Mouse (Mus musculus) gastrocnemius, adult 8-10 months (tissue): ENCODE measurements around the gene Cym. TPM values are rescaled to one million over a fixed set of nuclear protein-coding genes. Genes with fewer than 3 reads are reported as not detected.

Source experiments
- DNase-seq, 2 experiments: peaks; one replicate each; pipeline ENCODE4 v3.0.0; 2022; ENCODE audit warnings: low spot score in 2 of 2
- total RNA-seq, 4 experiments: library from RNA; stranded (reverse); gene quantifications; 2 replicates each; pipeline ENCODE4 v1.2.4; 2022

Gene Cym
- total RNA-seq, 4 experiments from 2014 or later: not detected

GRCm38 (mm10) chr3:107225820-107226219 lies 4.3 kb upstream of the Cym start:
- no peak for DNase-seq

GRCm38 (mm10) chr3:107223230-107223629 lies 1.7 kb upstream of the Cym start:
- no peak for DNase-seq

GRCm38 (mm10) chr3:107218572-107218971 lies 3.0 kb downstream of the Cym start:
- no peak for DNase-seq

- DNase-seq: no peak
These were observed 4.4 kb downstream of the Cym start for GRCm38 (mm10) chr3:107217101-107217480.

- no peak for DNase-seq
These were observed 5.0 kb downstream of the Cym start for GRCm38 (mm10) chr3:107216400-107217100.

DNA sequence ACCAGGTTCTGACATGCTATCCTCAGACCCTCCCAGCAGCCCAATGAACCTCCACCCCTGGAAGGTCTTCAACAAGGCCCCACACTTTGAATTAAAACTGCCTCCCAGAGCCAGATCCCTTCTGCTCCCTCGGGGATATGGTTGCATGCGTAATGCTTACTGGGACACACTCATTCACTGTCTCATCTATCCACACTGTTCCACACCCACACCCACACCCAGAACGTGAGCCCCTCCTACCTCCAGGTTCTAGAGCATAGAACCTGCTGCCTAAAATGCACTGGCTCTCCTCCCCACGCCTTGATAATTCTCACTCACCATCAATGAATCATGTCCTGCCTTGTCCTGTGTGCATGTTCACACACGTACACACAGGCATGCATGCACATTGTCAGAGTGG lies 6.9 kb downstream of the Cym start:
- no peak for DNase-seq

DNA sequence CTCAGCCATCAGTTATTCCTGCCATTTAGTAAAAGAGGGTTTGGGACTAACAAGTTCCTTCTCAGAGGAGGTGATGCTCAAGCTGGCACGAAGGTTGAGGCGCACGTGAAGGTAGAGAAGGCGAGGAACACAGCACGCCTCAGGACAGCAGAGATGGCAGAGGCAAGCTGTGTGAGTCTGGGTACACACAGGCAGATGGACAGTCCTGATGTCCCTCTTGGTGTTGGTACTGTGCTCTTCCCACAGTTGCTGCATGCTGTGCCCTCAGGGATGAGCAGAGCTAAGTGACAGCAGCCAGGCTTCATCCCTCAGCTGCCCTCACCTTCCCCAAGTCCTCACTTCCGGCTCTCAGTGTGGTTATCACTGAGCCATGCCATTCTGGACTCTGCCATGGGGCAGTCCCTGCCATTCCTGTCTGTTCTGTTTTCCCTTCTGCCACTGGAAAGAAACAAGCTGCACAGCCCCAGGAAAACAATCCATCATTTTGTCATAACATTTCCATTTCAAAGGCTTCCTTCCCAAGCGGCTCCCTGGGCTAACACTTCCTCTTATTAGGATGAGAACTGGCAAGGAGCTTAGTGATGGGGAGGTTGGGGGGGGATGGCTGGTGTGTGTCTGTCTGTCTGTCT lies 13.8 kb downstream of the Cym start:
- DNase-seq: no peak

GRCm38 (mm10) chr3:107206490-107207150 lies 14.9 kb downstream of the Cym start:
- DNase-seq: no peak

DNA sequence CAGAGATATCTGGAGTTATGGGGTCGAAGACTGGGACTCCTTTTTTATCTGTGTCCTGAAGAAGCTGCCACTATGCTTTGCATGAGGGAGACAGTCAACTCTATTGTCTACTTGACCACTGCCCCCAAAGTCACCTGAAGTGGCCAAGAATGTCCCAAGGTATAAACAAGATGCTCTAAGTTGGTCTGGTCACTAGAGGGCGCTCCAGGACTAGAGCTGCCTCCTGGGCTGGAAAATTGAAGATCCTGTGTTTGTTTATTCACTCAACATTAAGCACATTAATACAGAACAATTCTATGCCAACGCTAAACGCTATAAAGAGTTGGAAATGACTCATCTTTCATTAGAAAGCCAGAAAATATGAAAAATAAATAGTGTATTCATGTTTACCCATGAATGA lies 15.5 kb downstream of the Cym start:
- DNase-seq: peak; percentile 51

DNA sequence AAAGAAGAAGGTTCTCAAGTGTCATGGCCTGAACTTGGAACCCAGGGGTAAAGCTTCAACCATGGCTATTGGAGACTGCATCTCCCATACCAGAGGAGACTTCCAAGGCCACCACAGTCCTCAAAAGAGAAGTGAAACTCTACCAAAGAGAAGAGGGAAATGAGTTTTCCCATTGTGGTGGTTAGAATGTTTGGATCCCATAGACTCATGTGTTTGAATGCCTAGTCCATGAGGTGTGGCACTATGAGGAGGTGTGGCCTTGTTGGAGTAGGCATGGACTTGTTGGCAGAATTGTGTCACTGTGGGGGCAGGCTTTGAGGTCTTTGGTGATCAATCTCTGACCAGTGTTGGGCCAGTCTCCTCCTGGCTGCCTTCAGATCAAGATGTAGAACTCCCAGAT lies 16.4 kb downstream of the Cym start:
- DNase-seq: no peak

- no peak for DNase-seq
These were observed 17.1 kb downstream of the Cym start for GRCm38 (mm10) chr3:107204413-107204812.

- no peak for DNase-seq
These were observed 20.0 kb downstream of the Cym start for GRCm38 (mm10) chr3:107201310-107202180.

- DNase-seq: no peak
These were observed 33.2 kb downstream of the Cym start for GRCm38 (mm10) chr3:107188226-107188899.

DNA sequence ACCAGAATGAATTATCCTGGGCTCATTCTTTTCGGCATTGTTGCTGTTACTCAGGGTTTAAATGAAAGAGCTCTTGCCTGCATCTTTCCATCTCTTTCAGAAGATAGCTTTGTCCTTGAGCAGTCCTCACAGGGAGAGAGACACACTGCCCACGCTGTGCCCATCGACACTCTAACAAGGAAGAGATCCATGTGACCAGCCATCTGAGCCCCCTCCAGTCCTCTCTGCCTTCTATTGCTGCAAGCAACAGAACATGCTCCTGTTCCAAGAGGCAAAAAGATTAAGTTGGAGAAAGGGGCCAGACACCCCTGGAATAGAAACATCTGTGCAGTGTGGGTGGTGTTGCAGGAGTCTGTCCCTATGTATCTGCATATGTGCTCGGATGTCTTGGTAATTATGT lies 34.5 kb downstream of the Cym start:
- DNase-seq: no peak

GRCm38 (mm10) chr3:107185597-107185996 lies 35.9 kb downstream of the Cym start:
- DNase-seq: no peak

DNA sequence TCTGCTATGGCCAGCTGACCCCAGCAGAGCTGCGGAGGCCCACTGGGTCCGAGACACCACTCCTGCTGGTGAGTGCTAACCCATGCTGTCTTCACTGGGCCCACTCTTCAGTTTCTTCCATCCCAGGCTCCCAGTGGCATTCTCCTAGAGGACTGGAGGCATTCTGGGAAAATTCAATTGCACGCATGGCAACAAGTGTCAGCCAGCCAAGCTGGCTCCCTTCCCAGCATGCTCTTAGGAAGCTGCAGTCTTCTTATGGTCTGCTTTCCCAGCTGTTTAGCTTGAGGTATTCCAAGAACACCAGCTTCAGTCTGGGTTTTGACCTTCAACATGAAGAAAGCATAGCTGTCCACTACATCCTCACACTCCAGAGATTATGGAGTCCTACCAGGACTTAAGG lies 38.4 kb downstream of the Cym start:
- no peak for DNase-seq

GRCm38 (mm10) chr3:107182756-107183155 lies 38.8 kb downstream of the Cym start, which contains the start of gene Kcna10:
Gene Kcna10, plus strand, starts transcription at chr3:107183056.
- DNase-seq: no peak

- DNase-seq: no peak
These were observed 40.7 kb downstream of the Cym start for GRCm38 (mm10) chr3:107180860-107181259.

GRCm38 (mm10) chr3:107176501-107176900 lies 45.0 kb downstream of the Cym start:
- no peak for DNase-seq

GRCm38 (mm10) chr3:107175486-107175885 lies 46.0 kb downstream of the Cym start:
- peak in 1 of 2 experiments; percentile 45 for DNase-seq

- no peak for DNase-seq
These were observed 49.0 kb downstream of the Cym start for GRCm38 (mm10) chr3:107172556-107172955.
